Mouse (Mus musculus) activated CD4-positive, CD25-positive, alpha-beta regulatory T cell, adult 9 weeks (primary cell): ENCODE results near the gene Olfr155. TPM values are rescaled to one million over a fixed set of nuclear protein-coding genes. Genes with fewer than 3 reads are reported as not detected.

ENCODE experiments used
- polyA plus RNA-seq: library from polyadenylated mRNA; unstranded; fragments of 100-300 nt; shearing (Covaris generic); gene quantifications from one replicate; pipeline ENCODE4 v1.2.1, GENCODE M21; 2017

Olfr155 gene
- not detected for polyA plus RNA-seq

DNA sequence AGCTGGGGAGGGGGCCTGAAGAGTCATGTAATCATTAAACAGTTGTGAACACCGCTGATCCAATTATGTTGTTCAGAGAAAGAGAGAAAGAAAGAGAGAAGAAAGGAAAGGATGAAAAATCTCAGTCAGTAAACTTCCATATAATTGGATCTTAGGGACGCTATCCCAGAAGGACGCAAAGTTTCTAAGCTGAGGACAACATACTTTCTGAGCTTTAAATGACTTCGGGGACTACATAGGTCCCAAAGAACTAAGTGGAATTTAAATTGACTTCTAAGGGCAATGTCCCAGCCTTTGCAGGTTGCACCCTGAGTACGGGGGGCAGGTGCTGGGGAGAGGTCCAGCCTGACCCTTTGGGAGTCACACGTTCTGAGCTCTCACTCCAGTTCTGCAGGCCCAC is at the start of gene Olfr155:
Gene Olfr155 (plus strand): TSS at position 301 of the 400 bp plus-strand sequence.

DNA sequence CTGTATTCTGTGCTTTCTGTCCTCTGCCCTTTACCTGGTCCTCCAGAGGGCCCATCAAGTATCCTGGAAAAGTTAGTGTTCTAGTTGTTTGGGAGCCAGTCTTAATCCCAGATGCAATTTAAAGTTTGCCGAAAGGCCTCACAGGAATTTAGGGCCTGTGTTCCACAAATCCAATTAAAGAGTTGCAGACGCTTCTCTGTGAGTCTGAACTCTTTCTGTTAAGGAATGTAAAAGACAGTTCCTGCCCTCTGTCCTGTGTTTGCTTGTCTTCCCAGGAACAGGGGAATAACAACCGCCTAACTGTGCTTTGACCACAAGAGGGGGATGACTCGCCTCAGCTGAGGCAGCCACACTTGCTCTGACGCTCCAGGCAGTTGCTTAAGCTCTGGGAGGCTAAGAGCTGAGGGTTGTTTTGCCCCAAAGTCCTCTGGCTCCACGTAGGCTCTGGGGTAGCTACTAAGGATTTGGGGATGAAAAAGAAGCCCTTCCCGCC is 27.5 kb upstream of the Olfr155 start, which contains the start of gene Olfr156:
Gene Olfr156 (minus strand): TSS at position 51 of the 493 bp plus-strand sequence.

DNA sequence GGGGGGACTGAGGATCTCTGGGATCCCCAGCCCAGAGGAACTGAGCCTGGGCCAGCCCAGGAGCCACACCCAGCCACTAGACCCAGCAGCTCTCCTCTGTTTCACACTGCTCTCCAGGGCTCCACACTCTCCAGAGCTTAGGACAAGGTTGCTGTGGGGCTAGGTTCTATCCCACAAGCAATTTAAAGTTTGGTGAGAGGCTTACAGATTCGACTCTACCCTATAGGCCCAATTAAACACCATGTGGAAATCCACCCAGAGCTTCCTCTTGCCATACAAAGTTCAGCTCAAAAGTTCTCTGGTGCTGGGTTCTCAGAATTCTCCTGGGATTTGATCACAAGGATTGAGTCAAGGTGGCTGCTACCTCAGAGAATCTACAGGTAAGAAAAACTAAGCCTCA is 11.3 kb upstream of the Olfr155 start, which contains the start of gene Olfr157:
Gene Olfr157 (minus strand): TSS at position 101 of the 400 bp plus-strand sequence.

DNA sequence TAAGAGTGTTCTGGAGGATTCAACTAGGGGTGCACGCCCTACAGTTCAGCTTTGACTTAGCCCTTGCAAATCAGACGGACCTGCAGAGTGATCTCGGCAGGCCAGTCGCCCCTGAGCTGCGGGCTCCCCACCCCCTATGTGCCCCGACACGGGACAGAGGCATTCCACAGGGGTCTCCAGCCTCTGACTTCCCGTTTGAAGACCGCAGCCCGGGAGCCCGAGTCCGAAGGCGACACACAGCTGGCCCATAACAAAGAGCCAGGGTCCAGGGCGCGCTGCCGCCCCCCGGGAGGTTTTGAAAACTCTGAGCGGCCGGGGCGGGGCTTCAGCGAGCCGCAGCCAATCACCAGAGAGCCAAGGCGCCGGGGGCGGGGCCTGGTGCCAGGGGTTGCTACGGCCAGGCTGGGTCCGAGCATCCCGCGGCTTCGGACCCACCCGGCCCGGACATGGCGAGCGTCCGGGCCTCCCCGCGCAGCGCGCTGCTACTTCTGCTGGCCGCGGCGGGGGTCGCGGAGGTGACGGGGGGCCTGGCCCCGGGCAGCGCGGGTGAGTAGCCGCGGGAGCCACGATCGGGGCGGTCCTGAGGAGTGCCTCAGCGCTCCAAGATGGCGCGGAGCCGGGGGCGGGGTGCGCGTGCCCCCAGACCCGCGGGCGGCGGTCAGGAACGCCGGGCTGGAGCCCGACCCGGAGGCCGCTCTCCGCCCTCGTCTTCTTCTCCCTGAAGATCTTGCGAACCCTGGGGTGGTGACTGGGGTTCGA is 24.0 kb downstream of the Olfr155 start, which contains the start of gene Reck:
Gene Reck (plus strand): TSS at position 371 of the 759 bp plus-strand sequence.

Other genes starting within 250 kb of the Olfr155 start
- gene Npr2, start 219.6 kb upstream of the Olfr155 start, polyA plus RNA-seq, result not detected
- 0.38 TPM for gene Spag8, start 198.0 kb upstream of the Olfr155 start, polyA plus RNA-seq
- 70.9 TPM for gene Hint2, start 195.1 kb upstream of the Olfr155 start, polyA plus RNA-seq
- gene Tmem8b, start 182.6 kb upstream of the Olfr155 start, polyA plus RNA-seq, result 0.83 TPM
- 1.4 TPM for gene Fam221b, start 182.4 kb upstream of the Olfr155 start, polyA plus RNA-seq
- gene Olfr70, start 150.8 kb upstream of the Olfr155 start, polyA plus RNA-seq, result not detected
- not detected for gene Olfr71, start 141.3 kb upstream of the Olfr155 start, polyA plus RNA-seq
- gene Hrct1, start 124.4 kb upstream of the Olfr155 start, polyA plus RNA-seq, result not detected
- gene Spaar, start 121.5 kb upstream of the Olfr155 start, polyA plus RNA-seq, result not detected
- gene Olfr159, start 80.6 kb upstream of the Olfr155 start, polyA plus RNA-seq, result not detected
- gene Olfr156, start 27.7 kb upstream of the Olfr155 start, polyA plus RNA-seq, result not detected
- 0.12 TPM for gene Olfr157, start 11.4 kb upstream of the Olfr155 start, polyA plus RNA-seq
- gene Reck, start 24.0 kb downstream of the Olfr155 start, polyA plus RNA-seq, result 4.2 TPM
- 234 TPM for gene Glipr2, start 105.8 kb downstream of the Olfr155 start, polyA plus RNA-seq
- gene Ccin, start 131.9 kb downstream of the Olfr155 start, polyA plus RNA-seq, result not detected
- 112 TPM for gene Clta, start 152.9 kb downstream of the Olfr155 start, polyA plus RNA-seq
- gene Gne, start 232.6 kb downstream of the Olfr155 start, polyA plus RNA-seq, result 48.6 TPM